Mouse (Mus musculus) common myeloid progenitor, adult 5-6 weeks (primary cell): ENCODE data around the gene Cyp27a1. TPM values are rescaled to one million over a fixed set of nuclear protein-coding genes. Genes with fewer than 3 reads are reported as not detected.

ENCODE experiments used
- ATAC-seq: replicated peaks from 2 replicates; pipeline ENCODE4 v1.8.0; 2016; ENCODE audit warnings: low read depth, mild to moderate bottlenecking, moderate TSS enrichment, inconsistent platforms; ENCODE audit not compliant: poor library complexity, severe bottlenecking
- total RNA-seq: library from RNA; stranded (forward); fragments of 200-1000, 187-1606 nt; gene quantifications from 2 replicates; pipeline ENCODE4 v1.2.3, GENCODE M21; 2017

Cyp27a1 gene
- total RNA-seq, 1 experiment from 2014 or later = 2.8 TPM

GRCm38 (mm10) chr1:74770727-74771466 is 57.5 kb downstream of the Cyp27a1 start:
- no peak for ATAC-seq

GRCm38 (mm10) chr1:74771467-74771844 is 58.1 kb downstream of the Cyp27a1 start:
- no peak for ATAC-seq

- ATAC-seq = no peak
Observed at GRCm38 (mm10) chr1:74771845-74771930, 58.3 kb downstream of the Cyp27a1 start, which contains the start of gene Wnt6. Gene Wnt6, plus strand, starts transcription at chr1:74771892.

- no peak for ATAC-seq
Observed at GRCm38 (mm10) chr1:74771931-74772620, 58.7 kb downstream of the Cyp27a1 start.

- ATAC-seq = peak; percentile 94
Observed at GRCm38 (mm10) chr1:74773136-74773535, 59.8 kb downstream of the Cyp27a1 start.

- ATAC-seq = no peak
Observed at GRCm38 (mm10) chr1:74774062-74774461, 60.7 kb downstream of the Cyp27a1 start.

- peak; percentile 26; the same call in 1 of the 2 replicates for ATAC-seq
Observed at GRCm38 (mm10) chr1:74775816-74776215, 62.4 kb downstream of the Cyp27a1 start.

- ATAC-seq = no peak
Observed at GRCm38 (mm10) chr1:74778934-74779486, 65.6 kb downstream of the Cyp27a1 start.

- ATAC-seq = peak; percentile 78
Observed at GRCm38 (mm10) chr1:74782045-74782444, 68.7 kb downstream of the Cyp27a1 start.

GRCm38 (mm10) chr1:74783554-74783953 is 70.2 kb downstream of the Cyp27a1 start:
- no peak for ATAC-seq

- peak; percentile 24 for ATAC-seq
Observed at GRCm38 (mm10) chr1:74784041-74784759, 70.8 kb downstream of the Cyp27a1 start.

Other genes starting within 250 kb of the Cyp27a1 start
- gene Cnot9, start 207.5 kb upstream of the Cyp27a1 start, total RNA-seq = 103 and 104 TPM in 2 replicates
- gene Plcd4, start 170.7 kb upstream of the Cyp27a1 start, total RNA-seq = 0.09 and 0.19 TPM in 2 replicates
- gene Usp37, start 169.3 kb upstream of the Cyp27a1 start, total RNA-seq = 54.4 and 58.5 TPM in 2 replicates
- 10.9 and 12.5 TPM in 2 replicates for gene Zfp142, start 125.3 kb upstream of the Cyp27a1 start, total RNA-seq
- 14.9 and 23.7 TPM in 2 replicates for gene Bcs1l, start 125.3 kb upstream of the Cyp27a1 start, total RNA-seq
- gene Rnf25, start 112.2 kb upstream of the Cyp27a1 start, total RNA-seq = 18.2 and 18.3 TPM in 2 replicates
- gene Stk36, start 112.1 kb upstream of the Cyp27a1 start, total RNA-seq = 0.18 and 0.92 TPM in 2 replicates
- 21.3 and 21.9 TPM in 2 replicates for gene Ttll4, start 51.8 kb upstream of the Cyp27a1 start, total RNA-seq
- not detected in 2 replicates for gene Prkag3, start 35.6 kb downstream of the Cyp27a1 start, total RNA-seq
- not detected in 2 replicates for gene Wnt6, start 58.3 kb downstream of the Cyp27a1 start, total RNA-seq
- gene Wnt10a, start 77.9 kb downstream of the Cyp27a1 start, total RNA-seq = not detected in 2 replicates
- not detected in 2 replicates for gene Cdk5r2, start 141.4 kb downstream of the Cyp27a1 start, total RNA-seq
- not detected in 2 replicates for gene Fev, start 171.8 kb downstream of the Cyp27a1 start, total RNA-seq
- gene Cryba2, start 179.6 kb downstream of the Cyp27a1 start, total RNA-seq = not detected in 2 replicates
- gene Cfap65, start 222.0 kb downstream of the Cyp27a1 start, total RNA-seq = not detected in 2 replicates
- gene Ihh, start 238.1 kb downstream of the Cyp27a1 start, total RNA-seq = not detected in 2 replicates